Mouse (Mus musculus): ENCODE data around the gene Zfp503. TPM values are rescaled to one million over a fixed set of nuclear protein-coding genes. Genes with fewer than 3 reads are reported as not detected.
A peak's percentile ranks its signal among the peaks of the same experiment; 100 is the strongest.

The Zfp503 gene
- polyA plus RNA-seq, 1 experiment, result 0.02 TPM

DNA sequence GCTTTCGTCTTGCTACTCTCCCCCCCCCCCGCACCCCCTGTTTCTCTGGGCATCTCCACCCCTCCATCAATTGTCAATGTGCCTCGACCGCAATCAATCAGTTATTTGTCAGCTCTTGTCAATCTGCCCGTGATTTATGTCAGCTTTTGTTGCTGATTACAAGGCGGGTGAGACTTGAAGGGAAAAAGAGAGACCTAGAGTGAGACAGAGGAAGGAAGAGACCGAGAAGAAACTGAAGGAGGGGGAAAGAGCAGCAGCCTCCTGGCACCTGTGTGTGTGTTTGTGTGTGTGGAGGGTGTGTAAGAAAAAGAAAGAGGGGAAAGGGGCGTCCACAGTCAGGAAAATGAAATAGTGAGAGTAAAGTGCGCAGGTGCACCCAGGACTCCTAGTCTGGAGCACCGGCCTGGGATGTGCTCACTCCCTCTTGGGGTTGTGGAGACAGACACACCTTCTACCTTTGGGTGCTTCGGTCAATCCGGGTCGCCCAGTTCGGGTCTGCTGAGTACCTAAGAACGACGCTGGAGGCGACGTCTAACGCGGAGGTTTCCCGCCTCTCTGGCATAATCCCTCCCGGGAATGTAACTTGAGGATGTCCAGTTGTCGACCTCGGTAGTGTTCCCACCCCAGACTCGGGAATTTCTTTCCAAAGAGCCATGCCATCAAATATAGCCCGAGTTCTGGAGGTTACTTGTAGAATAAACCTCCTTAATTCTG, 667 bp downstream of the Zfp503 start:
- Histone ChIP-seq H3K9me3 (ENCODE audit: control insufficient read depth, low read length) (peaks cover 8% of the 10 kb centered on the region; the same call in 1 of the 2 replicates), H3K4me3 (replicated peaks) (no peak overlapping the region), H3K27me3 (ENCODE audit: control insufficient read depth) (peaks cover 100% of the 10 kb centered on the region), H3K4me1 (ENCODE audit: control insufficient read depth) (no peaks in the 10 kb centered on the region), H3K36me3 (ENCODE audit: control insufficient read depth) (no peaks in the 10 kb centered on the region)
- TF ChIP-seq TAL1 (IDR thresholded peaks at IDR 0.05; ENCODE audit: low read length) (no peak), GATA1 (IDR thresholded peaks at IDR 0.05; ENCODE audit: low read length) (no peak)

DNA sequence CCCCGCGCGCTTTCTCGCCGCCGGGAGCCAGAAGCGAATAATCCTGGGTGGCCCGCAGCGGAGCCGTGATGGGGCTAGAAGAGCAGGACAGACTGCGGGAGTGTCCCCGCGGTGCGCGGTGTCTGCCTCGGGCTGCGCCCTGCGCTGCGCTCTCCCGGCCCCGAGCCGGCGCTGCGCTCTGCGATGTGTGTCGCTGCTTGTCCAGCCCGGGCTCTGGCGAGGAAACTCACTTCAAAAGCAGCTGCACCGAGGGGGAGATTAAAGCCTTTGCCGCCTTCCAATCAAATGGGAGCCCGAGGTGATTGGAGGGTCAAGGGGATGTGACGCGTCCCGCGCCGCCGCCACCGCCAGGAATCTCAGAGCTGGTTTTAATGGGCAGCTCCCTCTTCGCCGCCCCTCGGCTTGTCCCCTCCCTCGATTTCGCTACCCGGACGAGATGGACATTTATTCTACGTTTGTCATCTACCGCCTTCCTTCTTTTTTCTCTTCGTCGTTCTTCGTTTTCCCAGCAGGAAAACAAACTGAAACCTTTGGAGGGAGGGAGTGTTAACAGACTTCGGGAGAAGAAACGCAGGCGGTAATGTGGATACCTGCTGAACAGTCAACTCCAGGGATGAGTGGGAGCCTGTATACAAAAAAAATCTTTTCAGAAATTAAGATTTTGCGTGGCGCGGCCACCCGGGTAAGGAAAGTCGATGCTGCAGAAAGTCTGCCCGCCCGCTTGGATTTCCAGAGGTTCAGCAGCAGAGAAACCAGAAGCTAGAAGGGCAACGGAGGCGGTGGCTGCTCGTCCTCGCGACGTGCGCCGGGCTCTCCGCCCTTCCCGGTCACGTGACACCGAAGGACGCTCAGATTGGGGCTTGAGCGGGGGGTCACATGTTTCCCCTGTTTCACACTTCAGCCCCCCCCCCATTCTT, 1.5 kb downstream of the Zfp503 start:
- Histone ChIP-seq H3K4me1 (ENCODE audit: control insufficient read depth) (no peaks in the 10 kb centered on the region), H3K9me3 (ENCODE audit: control insufficient read depth, low read length) (peaks cover 8% of the 10 kb centered on the region; the same call in 1 of the 2 replicates), H3K4me3 (replicated peaks) (peak overlapping the region; percentile 34), H3K27me3 (ENCODE audit: control insufficient read depth) (peaks cover 100% of the 10 kb centered on the region), H3K36me3 (ENCODE audit: control insufficient read depth) (no peaks in the 10 kb centered on the region)
- TF ChIP-seq GATA1 (IDR thresholded peaks at IDR 0.05; ENCODE audit: low read length) (no peak), TAL1 (IDR thresholded peaks at IDR 0.05; ENCODE audit: low read length) (no peak)

DNA sequence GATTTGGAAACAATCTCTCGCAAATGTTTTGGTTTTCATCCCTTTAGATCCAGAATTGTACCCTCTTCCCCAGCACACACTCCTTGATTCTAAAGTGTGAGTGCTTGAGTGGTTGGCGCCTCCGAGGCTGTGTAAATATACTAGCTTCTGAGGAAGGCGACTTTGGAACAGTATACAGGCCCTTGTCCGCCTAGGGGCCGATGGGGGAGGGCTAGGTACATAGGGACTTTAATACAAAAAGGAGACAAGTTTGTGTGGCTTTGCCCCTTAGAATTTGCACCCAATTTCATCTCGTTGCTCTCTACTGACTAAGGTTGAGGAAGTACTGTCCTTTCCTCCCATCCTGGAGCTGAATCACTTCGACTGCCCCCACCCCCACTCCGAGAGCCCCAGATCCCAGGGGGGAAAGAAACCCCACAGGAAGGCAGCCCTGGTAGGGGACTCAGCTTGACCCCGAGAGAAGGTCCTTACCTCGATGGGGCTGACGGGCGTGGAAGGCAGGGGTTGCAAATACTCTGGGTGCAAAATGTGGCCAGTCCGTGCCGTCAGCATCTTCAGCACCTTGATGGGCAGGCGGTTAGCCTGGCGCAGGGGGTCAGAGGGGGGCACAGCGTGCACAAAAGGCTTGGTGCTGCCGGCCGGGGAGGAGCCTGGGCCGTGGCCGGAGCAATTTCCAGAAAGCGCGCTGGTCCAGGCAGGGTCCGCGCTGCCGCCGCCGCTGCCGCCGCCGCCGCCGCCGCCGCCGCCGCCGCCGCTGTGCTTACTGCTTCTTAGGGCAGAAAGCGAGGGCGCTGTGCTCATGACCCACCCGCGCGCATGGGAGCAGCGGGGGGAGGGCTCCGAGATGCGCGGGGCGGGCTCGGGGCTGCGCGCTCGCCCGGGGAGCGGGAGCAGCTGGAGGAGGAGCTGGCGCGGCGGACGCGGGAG, 2.4 kb downstream of the Zfp503 start:
- Histone ChIP-seq H3K4me1 (ENCODE audit: control insufficient read depth) (no peaks in the 10 kb centered on the region), H3K9me3 (ENCODE audit: control insufficient read depth, low read length) (peaks cover 8% of the 10 kb centered on the region; the same call in 1 of the 2 replicates), H3K27me3 (ENCODE audit: control insufficient read depth) (peaks cover 100% of the 10 kb centered on the region), H3K36me3 (ENCODE audit: control insufficient read depth) (no peaks in the 10 kb centered on the region), H3K4me3 (replicated peaks) (peak overlapping the region; percentile 34)
- TF ChIP-seq GATA1 (IDR thresholded peaks at IDR 0.05; ENCODE audit: low read length) (no peak), TAL1 (IDR thresholded peaks at IDR 0.05; ENCODE audit: low read length) (no peak)

DNA sequence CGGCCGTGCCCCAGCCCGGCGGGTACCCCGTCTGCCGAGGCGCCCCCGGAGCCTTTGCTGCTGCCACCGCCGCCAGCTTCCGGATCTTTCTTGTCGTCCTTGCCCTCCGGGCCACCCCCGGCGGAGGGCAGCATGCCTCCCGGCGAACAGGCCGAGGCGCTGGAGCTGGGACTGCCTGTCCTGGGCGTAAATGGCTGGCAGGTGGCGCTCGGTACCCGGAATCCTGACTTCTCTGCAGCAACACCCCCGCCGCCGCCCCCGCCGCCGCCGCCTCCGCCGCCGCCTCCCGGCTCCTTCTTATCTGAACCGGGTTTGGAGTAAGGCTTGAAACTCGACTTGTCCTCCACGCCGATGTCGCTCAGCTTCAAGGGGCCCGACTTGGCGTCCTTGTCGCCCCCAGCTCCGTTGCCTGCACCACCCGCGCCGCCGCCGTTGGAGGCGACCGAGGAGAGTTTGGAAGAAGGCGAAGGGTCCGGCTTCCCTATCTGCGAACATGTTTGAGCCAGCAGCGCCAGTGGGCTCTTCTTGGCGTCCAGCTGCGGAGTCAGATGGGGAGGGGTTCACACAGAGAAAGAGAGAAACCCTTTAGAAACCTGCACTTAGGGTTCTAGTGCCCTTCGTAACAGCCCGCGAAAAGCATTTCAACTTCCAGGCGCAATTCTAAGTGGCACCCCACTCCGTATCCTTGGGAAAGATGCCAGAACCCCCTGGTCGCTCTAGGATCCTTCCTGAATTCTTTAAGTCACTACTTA, 3.2 kb downstream of the Zfp503 start:
- TF ChIP-seq TAL1 (IDR thresholded peaks at IDR 0.05; ENCODE audit: low read length), result no peak
- no peak for TF ChIP-seq GATA1 (IDR thresholded peaks at IDR 0.05; ENCODE audit: low read length)
- no peak overlapping the region for H3K4me3 ChIP-seq (replicated peaks)
- H3K27me3 ChIP-seq (ENCODE audit: control insufficient read depth), result peaks cover 99% of the 10 kb centered on the region
- no peaks in the 10 kb centered on the region for H3K4me1 ChIP-seq (ENCODE audit: control insufficient read depth)
- H3K9me3 ChIP-seq (ENCODE audit: control insufficient read depth, low read length), result peaks cover 8% of the 10 kb centered on the region; the same call in 1 of the 2 replicates
- no peaks in the 10 kb centered on the region for H3K36me3 ChIP-seq (ENCODE audit: control insufficient read depth)

DNA sequence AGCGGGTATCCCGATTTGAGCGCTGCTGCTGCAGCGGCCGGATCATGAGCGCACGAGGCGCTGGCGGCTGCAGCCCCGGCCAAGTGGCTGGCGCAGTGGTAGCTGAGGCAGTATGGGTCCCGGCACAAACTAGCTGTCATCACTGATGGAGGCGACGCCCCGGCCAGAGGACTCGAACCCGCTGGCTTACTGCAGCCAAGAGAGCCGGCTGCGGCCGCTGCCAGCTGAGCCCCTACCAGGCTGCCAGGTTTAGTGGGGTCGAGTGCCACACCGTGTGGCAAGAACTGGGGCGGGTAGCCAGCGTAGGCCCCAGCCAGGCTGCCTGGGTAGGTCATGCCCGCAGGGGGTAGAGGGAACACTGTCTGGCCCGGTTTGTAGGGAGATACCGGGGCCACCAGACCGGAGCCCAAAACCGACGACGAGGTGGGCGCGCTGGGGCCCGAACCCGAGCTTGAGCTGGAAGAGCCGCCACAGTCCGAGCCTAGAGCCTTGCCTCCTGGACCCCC, 3.9 kb downstream of the Zfp503 start:
- Histone ChIP-seq H3K36me3 (ENCODE audit: control insufficient read depth) (no peaks in the 10 kb centered on the region), H3K4me1 (ENCODE audit: control insufficient read depth) (no peaks in the 10 kb centered on the region), H3K9me3 (ENCODE audit: control insufficient read depth, low read length) (peaks cover 8% of the 10 kb centered on the region; the same call in 1 of the 2 replicates), H3K27me3 (ENCODE audit: control insufficient read depth) (peaks cover 99% of the 10 kb centered on the region), H3K4me3 (replicated peaks) (no peak overlapping the region)
- TF ChIP-seq TAL1 (IDR thresholded peaks at IDR 0.05; ENCODE audit: low read length) (no peak), GATA1 (IDR thresholded peaks at IDR 0.05; ENCODE audit: low read length) (no peak)

DNA sequence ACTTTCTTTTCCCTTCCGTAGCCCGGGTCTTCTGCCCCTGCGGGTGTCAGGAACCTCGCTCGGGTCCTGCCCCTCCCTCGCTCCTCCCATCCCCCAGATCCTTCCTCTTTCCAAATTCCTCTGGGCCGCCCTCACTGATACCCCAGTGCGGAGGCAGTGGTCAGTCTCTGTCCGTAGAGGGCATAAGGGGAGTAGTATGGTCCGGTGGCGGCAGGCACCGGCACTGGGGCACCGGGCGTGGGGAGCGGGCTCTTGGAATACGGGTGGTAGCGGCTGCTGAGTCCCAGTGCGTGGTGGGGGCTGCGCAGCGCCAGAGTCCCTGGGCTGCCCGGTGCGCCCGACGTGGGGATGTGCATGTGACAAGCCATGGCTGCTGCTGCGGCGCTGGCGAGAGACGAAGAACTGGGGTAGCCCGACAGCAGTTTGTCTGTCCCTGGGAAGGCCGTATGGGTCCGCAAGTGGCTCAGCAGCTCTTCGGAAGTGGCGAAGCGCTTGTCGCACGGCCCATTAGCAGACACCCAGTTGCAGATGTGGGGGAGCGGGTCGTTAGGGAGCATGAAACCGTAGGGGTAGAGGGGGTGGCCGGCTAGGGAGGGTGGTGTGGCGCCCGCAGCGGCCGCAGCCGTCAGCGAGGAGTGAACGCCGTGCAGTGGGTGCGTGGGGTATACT, 4.5 kb downstream of the Zfp503 start:
- H3K27me3 ChIP-seq (ENCODE audit: control insufficient read depth), result peaks cover 96% of the 10 kb centered on the region
- TF ChIP-seq TAL1 (IDR thresholded peaks at IDR 0.05; ENCODE audit: low read length) (no peak), GATA1 (IDR thresholded peaks at IDR 0.05; ENCODE audit: low read length) (no peak)
- H3K4me3 ChIP-seq (replicated peaks), result no peak overlapping the region
- no peaks in the 10 kb centered on the region for H3K4me1 ChIP-seq (ENCODE audit: control insufficient read depth)
- H3K9me3 ChIP-seq (ENCODE audit: control insufficient read depth, low read length), result peaks cover 8% of the 10 kb centered on the region; the same call in 1 of the 2 replicates
- H3K36me3 ChIP-seq (ENCODE audit: control insufficient read depth), result no peaks in the 10 kb centered on the region

DNA sequence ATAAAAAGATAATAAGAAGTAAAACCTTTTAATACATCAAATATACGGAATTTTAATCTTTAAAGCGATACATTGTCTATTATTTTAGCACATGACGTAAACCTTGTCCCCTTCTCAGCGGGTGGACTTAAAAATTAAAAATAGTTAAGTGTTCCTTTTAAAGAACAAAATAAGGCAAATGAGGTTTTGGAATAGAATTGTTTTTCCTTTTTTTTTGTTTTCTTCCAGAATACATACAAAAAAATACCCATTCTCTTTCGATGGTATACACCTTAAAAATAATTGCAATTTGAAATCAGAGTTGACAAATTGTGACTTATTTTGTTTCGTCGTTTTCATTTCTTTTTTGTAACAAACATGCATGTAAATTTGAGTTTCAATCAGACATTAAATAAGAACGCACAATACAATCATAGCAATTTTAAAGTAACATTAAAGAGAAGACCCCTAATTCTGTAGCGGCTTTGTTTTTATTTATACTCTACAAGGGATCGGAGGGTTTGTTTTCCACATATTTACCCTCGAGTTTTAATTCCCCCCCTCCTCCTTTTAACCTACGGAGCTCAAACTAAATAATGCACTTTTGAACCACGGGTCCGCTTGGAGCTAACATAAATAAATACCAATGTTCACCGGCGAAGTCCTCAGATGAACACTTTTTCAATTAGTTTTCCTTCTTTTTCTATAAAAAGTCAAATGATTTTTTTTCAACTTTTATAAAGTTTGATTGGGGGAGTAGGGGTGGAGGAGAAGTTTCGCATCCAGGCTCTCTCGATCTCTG, 5.3 kb downstream of the Zfp503 start:
- Histone ChIP-seq H3K4me1 (ENCODE audit: control insufficient read depth) (no peaks in the 10 kb centered on the region), H3K4me3 (replicated peaks) (no peak overlapping the region), H3K27me3 (ENCODE audit: control insufficient read depth) (peaks cover 93% of the 10 kb centered on the region), H3K36me3 (ENCODE audit: control insufficient read depth) (no peaks in the 10 kb centered on the region), H3K9me3 (ENCODE audit: control insufficient read depth, low read length) (peaks cover 8% of the 10 kb centered on the region; the same call in 1 of the 2 replicates)
- no peak for TF ChIP-seq GATA1 (IDR thresholded peaks at IDR 0.05; ENCODE audit: low read length)
- TF ChIP-seq TAL1 (IDR thresholded peaks at IDR 0.05; ENCODE audit: low read length), result no peak

Measured in erythroblast, embryonic 14.5 days (primary cell).